Mouse (Mus musculus) 3134 (cell line): ENCODE data around the gene 4930595D18Rik.

Experiments
- DNase-seq: peaks from one replicate; pipeline ENCODE4 v3.0.0-alpha.2; 2011; ENCODE audit warnings: low spot score; ENCODE audit not compliant: insufficient read length; ENCODE audit errors: extremely low read depth

Gene 4930595D18Rik

DNA sequence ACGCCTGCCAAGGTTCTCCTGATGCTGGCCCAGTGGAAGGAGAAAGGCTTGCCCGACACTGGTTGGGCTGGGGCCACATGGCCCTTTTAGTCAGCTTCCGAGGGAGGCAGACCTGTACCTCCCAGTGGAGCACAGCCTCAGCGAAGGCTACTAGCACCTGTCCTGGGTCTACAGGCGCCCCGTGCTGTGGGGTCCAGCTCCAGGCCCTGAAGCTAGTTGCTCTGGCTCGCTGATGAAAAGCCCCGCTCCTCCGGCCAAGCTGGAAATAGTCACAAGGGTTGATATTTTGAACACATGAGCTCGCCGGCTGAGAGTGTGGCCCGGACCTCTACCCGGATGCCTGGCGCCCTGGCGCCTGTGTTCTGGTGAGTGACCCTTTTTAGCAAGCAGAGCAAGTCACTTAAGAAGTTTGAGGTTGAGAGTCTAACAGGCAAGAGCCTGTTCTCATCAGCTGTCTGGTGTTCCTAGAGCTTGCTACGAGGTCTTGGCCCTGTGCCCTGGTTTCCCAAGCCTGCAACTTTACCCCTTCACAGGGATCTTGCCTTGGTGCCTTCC, 40.7 kb downstream of the 4930595D18Rik start:
- DNase-seq: no peak

DNA sequence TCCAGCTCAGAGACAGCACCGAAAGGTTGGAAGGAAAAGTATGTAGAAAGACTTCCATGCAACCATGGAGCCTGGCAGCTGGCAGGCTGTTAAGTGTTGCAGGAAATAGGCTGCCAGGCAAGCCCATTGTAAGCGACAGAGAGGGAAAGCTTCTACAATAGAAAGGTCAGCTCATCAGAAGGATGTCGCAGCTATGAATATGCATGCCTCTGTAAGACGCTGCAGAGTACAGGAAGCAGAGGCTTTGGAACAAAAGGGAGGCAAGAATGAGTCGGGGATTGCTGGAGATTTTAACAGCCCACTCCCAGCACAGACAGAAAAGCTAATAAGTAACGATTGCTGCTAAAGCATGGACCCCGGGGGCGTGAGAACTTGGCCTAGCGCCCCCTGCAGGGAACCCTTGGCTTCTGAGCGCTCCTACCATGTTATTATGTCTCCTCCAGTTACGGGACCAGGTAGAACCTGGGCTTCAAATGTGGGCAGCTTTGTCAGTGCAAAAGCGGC, 41.2 kb downstream of the 4930595D18Rik start:
- no peak for DNase-seq

DNA sequence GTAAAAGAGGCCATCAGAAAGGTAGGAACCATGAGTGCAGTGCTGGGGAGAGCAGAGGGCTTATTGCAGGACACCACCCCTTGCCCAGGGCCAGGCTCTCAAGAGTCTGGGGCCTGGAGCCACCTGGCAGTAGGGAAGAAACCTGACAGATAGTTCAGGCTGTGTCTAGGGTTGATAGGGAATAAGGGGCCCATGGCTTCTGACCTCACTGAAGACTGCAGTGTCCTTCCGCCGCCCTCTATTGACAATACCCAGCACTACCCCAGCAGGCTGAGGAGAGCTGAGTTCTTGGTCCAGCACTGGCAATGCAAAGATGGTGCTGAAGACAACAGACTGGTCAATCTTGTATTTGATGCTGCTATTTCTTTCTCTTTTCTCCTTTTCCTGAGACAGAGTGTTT, 47.2 kb downstream of the 4930595D18Rik start:
- DNase-seq: no peak

- no peak for DNase-seq
Observed at GRCm38 (mm10) chr12:111135953-111136352, 48.3 kb downstream of the 4930595D18Rik start.

- DNase-seq: no peak
Observed at GRCm38 (mm10) chr12:111134791-111135733, 49.2 kb downstream of the 4930595D18Rik start.

DNA sequence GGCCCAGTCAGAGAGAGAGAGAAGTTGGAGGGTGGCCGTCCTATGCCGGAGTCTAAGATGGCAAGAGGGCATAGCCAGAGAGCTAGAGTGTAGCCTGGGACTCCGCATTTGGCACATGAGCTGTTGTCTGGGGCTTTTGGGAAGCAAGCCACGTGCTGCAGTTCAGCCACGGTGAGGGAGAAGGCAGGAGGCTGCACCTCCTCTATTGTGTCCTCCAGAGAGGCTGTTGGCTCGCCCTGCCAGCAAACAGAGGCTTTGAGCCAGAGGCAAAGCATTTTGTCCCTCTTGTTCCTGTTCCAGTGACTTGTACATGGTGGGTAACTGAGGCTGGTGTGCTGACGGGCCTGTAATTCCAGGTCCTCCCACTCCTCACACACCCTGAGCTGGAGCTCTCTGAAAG, 50.1 kb downstream of the 4930595D18Rik start:
- DNase-seq: no peak

- no peak for DNase-seq
Observed at GRCm38 (mm10) chr12:111125666-111126065, 58.6 kb downstream of the 4930595D18Rik start.

GRCm38 (mm10) chr12:111124601-111125260, 59.6 kb downstream of the 4930595D18Rik start:
- no peak for DNase-seq

DNA sequence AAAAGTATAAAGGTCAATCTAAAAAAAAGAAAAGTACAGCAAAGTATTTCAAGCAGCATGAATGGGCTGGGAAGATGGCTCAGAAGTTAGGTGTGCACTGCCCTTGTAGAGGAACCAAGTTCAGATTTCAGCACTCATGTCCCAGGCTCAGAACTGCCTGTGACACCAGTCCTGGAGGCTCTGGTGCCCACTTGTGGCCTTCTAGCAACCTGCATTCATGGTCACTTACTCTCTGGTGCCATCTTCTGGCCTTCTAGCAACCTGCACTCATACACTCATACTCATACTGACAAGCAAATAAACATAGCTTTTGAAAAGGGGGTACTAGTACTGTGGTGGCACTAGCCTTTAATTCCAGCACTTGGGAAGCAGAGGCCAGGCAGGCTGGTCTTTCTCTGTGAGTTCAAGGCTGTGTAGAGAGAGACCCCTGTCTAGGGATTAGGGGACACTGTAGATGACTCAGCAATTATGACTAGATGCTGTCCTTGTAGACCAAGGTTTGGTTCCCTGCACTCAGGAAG, 61.9 kb downstream of the 4930595D18Rik start:
- no peak for DNase-seq

- no peak for DNase-seq
Observed at GRCm38 (mm10) chr12:111120976-111121645, 63.2 kb downstream of the 4930595D18Rik start.

DNA sequence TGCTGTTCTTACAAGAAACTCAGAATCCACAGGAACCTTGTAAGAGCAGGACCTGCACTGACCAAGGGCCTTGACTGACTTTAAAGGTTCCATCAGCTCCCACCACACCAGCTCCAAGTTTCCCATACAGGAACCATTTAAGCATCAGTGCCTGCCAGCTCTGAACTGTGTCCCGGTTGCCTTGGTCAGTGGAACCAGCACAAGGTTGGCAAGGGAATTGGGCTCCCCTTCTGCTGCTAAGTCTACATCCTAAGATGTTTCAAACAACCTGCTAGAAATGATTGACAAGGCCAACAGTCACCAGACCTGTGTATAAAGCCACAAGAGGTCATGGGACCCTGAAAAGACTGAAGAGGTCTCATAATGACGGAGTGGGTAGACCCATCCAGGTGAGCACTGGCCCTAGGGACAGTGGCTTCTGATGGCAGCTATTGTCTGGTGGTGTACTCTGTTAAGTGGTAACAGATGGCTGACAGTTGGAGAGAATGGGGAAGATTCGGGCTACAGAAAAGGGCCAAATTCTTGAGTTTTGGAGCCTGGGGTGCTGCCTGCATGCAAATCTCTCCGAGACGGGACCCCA, 64.7 kb downstream of the 4930595D18Rik start:
- DNase-seq: no peak

DNA sequence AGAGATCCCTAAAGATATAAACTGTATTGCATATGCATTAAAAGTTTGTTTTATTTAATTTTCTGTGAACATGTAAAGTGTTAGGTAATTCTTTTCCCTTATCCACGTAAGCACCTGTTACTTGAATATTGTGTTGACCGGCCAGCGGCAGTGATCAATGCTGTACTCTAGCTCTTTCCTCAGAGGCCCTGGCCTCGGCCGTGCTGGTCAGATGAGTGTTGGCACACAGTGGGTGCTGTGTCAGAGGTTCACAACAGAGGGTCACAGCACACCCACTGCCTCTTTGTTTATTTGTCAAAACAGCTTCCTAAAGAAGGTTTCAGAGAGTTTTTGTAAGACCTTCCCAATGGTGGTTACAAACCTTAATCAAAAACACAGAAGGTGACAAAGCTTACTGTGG, 69.7 kb downstream of the 4930595D18Rik start:
- DNase-seq: no peak

DNA sequence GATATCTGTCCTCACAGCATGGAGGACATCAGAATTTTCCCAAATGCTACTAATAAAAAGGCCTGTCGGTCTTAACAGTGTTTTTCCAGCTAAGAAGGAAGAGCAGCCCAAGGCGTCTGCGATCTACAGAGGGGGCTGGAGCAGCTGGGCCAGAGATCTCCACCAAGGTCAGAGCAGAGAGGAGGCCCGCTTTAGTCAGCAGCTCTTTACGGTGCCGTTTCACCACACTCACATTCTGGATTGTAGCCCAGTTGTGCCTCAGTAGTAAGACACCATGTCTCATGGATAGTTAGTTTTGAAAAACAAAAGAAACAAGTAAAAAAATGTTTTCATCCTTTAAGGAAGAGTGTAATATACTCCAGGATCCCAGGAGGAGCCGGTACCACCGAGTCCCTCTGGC, 73.1 kb downstream of the 4930595D18Rik start:
- no peak for DNase-seq
